Mouse (Mus musculus): ENCODE measurements around the gene Gpr155.

Gpr155 gene

GRCm38 (mm10) chr2:73386356-73387046, at the start of gene Gpr155:
Gpr155 (minus strand) TSS chr2:73386572.
- peak; percentile 100 for DNase-seq

DNA sequence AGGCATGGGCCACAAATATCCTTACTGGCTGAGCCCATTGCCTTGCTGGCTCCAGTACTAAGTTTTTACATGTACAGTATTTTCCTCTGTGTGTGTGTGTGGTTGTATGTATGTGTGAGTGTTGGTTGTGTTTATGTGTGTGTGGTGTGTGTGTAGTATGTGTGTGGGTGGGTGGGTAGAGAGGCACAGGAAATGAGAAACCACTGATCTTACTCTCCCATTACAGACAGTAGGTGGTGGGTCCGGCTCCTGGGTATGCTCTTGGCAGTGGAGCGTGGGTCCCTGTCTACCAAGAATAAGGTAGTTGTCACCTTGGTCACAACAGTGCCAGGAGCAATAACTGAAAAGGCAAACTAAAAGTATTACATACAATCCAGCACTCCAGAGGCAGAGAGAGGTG, 49.5 kb upstream of the Gpr155 start:
- no peak for DNase-seq

GRCm38 (mm10) chr2:73431959-73432396, 45.6 kb upstream of the Gpr155 start:
- peak; percentile 34 for DNase-seq

GRCm38 (mm10) chr2:73428803-73429468, 42.6 kb upstream of the Gpr155 start:
- DNase-seq, result no peak

- DNase-seq, result peak; percentile 64
Observed at GRCm38 (mm10) chr2:73427293-73427692, 40.9 kb upstream of the Gpr155 start.

DNA sequence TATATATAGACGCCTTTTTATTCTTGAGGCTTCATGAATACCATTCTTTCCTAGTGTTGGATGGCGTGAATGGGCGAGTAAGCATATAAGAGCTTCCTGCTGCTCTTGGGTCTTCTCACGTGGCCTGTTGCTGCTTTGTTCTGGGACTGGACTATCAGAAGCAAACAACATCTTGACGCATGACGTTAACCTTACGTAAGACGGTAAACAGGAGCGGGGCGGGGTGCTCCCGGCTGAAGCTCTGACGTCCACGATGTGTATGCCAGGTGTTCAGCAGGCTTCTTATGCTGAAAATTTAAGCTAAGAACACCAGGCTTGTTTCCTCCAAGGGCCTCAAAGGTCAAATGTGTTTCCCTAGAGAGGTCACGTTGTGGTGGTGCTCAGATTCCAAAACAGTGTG, 39.5 kb upstream of the Gpr155 start:
- DNase-seq, result no peak

DNA sequence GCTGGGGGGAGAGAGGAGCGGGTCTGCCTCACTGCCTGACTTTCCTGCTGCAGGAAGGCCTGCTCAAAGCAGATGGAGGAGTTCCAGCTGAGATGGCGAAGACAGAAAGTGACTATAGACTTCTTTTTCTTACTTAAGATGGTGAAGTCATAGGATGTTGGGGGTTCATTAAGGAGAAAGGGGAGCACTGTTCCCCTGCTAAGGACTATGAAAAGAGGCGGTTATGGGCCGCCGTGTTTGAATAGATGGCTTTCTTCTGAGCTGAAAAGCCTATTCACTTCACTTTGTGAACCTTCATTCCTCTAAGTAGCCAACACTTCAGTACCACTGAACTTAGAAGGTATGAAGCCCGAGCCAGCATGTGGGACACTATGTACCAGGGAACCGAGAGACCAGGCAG, 33.4 kb upstream of the Gpr155 start:
- no peak for DNase-seq

DNA sequence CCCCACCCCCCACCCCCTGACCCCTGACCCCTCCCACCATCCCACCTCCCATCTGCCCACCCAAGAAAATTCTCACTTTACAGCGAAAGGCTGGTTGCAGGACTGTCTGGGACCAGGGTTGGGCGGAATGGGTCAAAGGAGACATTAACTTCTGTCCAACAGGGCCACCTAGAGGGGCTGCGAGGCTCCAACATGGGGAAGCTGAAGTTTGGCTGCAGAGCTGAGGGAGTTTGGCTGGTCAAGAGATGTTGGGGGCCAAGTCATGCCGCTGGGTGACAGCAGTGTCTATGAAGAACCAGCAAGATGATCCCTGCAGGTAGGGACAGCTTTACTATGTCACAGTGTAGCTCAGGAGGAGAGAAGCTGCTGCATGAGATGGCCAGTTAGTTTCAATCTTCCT, 32.9 kb upstream of the Gpr155 start:
- DNase-seq, result peak; percentile 62

DNA sequence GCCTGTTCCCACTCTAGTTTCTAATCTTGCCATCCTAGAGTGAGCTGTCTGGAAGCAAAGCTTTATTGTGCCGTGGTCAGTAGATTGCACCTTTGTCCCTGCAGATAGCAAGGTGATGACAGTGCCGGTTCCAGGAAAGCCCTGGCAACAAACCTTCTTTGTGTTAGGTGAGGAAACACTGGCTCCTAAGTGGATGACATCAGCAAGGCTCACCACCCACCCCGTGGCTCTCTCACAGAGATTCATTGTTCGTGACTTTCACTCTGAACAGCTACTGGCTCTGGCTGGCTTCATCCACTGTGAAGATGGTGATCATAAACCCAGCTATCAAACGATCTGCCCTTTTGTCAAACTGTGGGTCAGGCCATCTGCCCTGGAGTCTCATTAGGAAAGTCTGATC, 29.5 kb upstream of the Gpr155 start:
- DNase-seq, result no peak

- no peak for DNase-seq
Observed at GRCm38 (mm10) chr2:73410076-73410475, 23.7 kb upstream of the Gpr155 start.

- no peak for DNase-seq
Observed at GRCm38 (mm10) chr2:73407662-73408061, 21.3 kb upstream of the Gpr155 start.

- no peak for DNase-seq
Observed at GRCm38 (mm10) chr2:73406336-73406915, 20.1 kb upstream of the Gpr155 start.

GRCm38 (mm10) chr2:73404980-73405379, 18.6 kb upstream of the Gpr155 start:
- no peak for DNase-seq

- DNase-seq, result no peak
Observed at GRCm38 (mm10) chr2:73404442-73404841, 18.1 kb upstream of the Gpr155 start.

- no peak for DNase-seq
Observed at GRCm38 (mm10) chr2:73403385-73404013, 17.1 kb upstream of the Gpr155 start.

DNA sequence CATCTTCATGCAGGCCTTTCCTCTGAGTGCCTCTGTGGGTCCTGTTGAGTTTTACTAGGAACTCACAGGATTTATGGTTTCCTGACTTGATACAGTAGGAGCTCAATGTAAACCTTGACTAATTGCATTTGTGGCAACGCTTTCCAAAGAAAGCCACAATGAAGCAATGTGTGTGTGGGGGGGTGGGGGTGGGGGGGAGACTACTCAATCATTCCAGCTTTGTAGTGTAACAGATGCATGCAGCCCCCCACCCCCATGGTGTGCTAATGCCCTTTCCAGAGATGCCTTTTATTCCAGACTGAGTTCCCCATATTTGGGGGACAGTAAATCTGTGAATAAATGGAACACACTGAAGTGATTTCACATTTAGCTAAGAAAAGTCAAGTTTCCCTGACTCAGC, 15.3 kb upstream of the Gpr155 start:
- DNase-seq, result no peak

DNA sequence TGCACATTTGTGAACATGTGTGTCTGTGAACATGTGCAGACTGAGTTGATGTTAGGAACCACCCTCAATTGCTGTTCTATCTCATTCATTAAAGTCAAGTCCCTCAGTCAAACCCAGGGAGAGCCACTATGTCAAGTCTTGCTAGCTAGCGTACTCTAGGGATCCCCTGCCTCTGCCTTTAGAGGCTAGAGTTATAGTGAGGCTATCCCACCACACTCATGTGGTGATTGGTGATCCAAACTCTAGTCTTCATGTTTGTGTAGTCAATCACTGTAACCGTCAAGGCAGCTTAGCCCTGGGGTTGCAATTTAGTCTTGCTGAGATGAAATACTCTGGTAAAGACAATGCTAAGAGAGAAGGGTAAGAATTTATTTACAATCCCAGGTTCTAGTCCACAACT, 11.1 kb upstream of the Gpr155 start:
- no peak for DNase-seq

GRCm38 (mm10) chr2:73396828-73397325, 10.5 kb upstream of the Gpr155 start:
- no peak for DNase-seq

- DNase-seq, result no peak
Observed at GRCm38 (mm10) chr2:73395516-73395915, 9.1 kb upstream of the Gpr155 start.

DNA sequence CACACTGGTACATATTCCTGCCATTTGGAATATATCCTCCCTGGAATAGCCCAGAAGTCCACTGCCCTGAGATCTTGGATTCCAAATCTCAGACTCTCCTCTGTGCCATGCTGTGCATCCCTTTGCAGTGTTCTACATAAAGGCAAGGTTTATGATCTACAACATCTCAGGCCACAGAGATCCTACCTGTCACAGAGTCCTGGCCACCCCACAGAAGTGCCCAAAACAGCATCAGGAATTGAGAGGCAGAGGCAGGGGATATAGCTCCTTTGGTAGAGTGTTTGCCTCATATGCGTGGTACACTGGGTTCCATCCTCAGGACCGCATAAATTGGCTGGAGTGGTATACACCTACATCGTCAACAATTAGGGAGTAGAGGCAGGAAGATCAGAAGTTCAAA, 8.1 kb upstream of the Gpr155 start:
- no peak for DNase-seq

- DNase-seq, result no peak
Observed at GRCm38 (mm10) chr2:73392772-73393171, 6.4 kb upstream of the Gpr155 start.

DNA sequence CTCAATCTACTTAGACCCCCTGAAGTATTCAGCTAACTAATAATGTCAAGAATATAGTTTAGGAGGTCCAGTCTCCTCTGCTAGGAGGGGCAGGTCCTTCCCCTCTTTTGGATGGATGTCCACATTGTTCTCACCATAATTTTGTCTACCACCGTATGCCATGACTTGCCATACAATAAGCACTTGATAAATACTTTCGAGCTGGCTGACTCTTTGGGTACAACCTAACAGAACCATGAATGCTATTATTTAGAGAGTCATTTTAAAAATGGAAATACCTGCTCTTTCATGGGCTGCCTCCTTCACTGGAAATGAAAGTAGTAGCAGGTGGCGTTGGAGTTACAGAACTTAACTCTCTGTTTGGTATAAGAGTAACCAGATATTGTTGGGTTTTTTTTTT, 3.6 kb upstream of the Gpr155 start:
- no peak for DNase-seq

DNA sequence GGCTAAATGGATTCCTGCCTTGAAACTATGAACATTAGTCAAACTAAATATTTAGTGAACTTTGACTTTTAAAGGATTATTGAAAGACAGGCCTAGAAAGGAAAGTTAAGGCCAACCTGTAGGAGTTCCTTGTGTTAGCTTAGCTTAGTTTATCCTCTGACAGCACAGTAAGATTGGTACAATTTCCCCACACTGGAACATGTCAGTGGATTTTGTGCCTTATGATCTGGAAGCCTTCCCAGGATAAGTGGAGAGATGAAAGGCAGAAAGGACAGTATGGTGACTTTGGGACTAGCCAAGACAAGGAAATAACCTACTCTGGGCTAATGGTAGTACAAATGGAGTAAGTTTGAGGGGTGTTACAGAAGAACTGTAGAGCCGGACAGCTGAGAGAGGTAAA, 1.4 kb upstream of the Gpr155 start:
- no peak for DNase-seq
